Mouse (Mus musculus) Muller cell, postnatal 12 days (primary cell): Measurements from ENCODE around the gene Tenm4.

Source experiments
- DNase-seq: peaks from one replicate; pipeline ENCODE4 v3.0.0-alpha.2; 2015; ENCODE audit errors: inconsistent ontology term

Gene Tenm4

DNA sequence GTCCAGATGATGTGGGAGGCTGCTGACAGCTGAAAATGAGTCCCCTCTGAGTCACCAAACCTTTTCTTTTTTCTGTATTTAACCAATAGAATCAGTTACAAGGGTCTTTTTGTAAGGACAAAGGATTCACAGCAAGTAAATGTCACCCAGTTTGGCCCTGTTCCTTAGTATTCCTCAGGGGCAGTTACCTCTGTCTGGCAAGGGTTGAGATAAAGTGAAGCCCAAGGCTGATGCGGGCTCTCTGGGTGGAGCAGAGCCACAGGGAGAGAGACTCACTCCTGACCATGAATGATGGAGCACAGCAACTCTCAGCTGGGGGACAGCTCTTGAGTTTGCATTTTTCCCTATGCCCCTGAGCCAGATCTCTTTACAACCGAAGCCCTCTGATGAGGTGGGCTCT is 681.7 kb downstream of the Tenm4 start:
- peak; percentile 43 for DNase-seq

DNA sequence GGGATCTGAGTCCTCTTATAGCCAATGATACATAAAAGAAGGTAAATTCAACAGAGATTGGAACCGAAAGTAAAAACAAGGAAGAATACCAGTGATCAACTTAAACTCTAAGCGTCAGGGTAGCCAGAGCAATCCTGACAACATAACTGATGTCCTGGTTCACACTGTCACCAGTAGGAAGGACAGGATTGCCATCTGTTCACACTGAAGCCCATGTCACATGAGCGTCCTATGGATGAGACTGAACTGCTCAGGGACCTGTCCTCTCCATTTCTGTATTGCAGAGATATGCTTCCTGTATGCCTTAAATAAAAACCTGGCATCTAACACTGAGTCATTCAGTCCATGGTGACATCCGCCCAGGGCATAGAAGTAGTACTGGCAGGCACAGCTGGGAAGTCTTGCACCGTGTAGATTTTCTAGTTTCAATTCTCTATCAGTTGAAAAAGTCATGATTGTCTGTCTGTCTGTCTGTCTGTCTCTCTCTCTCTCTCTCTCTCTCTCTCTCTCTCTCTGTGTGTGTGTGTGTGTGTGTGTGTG is 684.9 kb downstream of the Tenm4 start:
- DNase-seq = no peak

DNA sequence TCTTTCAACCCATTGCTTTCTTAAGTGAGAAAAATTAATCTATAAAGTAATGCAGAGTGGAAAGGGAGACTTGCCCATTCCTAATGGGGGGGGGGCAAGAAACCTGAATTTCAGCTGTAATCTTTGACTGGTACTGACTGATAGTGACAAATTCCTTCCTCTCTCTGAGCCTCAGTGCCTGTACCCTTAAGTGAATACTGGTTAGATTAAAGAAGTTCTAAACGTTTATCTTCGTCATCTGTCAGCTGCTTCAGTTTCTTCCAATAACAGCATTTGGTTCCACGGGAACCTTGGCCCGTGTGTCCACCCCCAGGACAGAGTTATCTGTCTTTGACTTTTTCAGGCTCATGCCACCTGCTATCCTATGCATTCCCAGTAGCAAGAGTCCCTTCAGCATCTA is 685.5 kb downstream of the Tenm4 start:
- DNase-seq = no peak

DNA sequence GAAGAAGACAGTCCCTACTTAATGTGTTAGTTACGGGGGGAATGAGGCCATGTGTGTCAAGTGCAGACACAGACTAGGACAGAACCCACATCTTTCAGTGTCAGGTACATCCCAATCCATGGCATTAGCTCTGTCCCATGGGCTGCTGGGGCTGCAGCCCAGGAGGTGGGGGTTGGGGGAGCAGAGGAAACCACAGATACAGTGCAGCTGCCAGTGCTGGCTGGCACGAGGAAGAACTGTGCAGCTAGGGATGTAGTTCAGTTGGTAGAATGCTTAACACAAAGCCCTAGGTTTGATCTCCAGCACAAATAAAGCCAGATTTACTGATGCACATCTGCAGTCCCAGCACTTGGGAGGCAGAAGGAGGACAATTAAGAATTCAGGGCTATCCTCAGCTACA is 688.0 kb downstream of the Tenm4 start:
- no peak for DNase-seq

DNA sequence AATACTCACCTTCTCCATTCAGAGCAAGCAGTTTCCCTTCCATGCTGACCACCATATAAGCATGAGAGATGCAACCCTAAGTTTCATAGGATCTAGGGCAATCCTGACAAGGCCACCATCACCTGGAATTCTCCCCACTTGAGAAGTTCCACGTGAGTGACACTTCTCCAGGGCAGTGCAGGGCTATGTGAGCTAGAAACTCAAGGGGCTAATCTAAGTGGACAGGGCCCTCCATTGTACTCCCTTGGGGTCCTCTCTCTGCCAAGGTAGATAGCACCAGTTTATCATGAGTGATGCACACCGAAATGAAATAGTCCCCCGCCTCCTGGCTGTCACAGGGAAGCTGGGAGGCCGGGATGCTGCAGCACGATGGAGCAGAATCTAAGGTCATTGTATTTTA is 688.6 kb downstream of the Tenm4 start:
- DNase-seq = no peak

DNA sequence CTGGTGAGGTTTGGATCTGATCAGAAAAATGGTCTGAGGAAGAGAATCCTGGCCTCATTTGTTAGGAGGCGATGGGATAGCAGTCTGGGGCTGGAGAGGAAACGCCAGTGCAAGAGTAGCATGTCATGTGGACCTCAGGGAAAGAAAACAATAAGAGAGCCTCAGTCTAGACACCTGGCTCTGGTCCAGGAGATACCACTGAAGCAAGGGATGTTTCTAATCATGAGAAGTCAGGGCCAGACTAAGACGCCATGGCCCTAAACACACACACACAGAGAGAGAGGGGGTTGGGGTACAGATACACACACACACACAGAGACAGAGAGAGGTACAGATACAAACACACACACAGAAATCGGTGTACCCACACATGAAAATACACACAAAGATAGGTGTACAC is 689.6 kb downstream of the Tenm4 start:
- peak; percentile 16 for DNase-seq

DNA sequence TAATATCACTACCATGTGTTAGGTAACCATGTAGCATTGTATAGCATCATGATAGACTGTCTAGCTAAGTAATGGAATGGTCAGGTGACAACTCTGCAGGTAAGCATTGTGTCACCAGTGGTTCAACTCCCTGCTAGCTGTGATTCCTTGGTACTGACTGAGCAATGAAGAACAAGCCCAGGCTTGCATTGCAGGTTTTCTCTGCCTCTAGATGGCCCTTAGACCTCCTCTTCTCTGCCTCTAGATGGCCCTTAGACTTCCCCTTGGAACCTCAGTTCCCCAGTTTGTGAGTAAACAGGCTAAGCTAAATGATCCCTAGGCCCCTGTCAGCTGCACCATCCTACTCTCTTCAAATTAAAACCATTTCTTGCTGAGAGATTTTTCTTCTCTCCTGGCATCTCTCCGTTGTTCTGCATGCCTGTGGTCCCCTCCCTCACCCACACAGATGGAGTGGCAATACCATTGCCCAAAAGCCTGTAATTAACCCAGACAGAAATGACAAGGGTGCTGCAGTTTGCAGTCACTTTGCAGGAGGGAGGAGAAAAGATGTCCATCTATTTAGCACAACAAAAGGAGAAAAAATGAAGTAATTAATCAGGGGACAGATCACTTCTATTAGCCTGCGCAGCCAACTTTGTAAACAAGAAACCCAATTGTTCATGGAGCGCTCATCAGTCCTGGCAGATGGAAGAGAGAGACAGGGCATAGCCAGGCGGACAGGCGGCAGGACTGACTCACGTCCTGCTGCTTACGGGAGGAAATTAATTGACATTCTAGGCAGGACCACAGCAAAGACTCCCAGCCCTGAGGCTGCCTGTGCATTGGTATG is 694.1 kb downstream of the Tenm4 start:
- DNase-seq = peak; percentile 96

DNA sequence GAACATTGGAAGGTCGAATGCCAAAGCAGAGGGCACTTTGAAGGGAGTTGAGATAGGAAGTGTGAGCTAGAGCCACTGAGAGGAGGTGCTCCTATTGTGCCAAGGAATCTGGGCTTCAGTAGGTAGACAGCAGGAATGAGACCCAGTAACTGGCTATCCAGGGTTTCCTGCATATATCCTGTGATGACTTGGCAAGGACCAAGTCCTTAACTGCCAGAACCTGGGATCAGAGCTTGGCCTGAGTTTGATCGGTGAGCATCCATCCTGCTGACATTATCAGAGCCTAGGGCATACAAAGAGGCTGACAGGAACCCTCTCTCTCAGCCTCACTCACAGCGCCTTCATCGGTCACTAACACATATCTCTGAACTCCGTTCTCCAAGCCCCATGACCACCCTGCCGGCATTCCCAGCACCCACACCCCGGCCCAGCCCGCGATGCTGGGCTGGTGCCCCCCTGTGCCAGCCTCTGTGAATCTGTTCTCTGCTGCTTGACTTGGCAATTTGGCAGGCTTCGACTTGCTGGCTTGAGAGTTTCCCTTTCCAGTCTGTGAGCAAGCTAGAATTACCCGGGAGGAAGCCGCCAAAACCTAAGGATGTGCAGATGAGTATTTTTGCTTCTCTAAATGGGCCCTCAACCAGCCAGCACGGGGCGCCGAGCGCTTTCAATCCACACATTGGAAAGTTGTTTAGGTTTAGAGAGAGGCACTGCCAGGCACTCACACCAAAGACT is 698.2 kb downstream of the Tenm4 start:
- DNase-seq = peak; percentile 84

DNA sequence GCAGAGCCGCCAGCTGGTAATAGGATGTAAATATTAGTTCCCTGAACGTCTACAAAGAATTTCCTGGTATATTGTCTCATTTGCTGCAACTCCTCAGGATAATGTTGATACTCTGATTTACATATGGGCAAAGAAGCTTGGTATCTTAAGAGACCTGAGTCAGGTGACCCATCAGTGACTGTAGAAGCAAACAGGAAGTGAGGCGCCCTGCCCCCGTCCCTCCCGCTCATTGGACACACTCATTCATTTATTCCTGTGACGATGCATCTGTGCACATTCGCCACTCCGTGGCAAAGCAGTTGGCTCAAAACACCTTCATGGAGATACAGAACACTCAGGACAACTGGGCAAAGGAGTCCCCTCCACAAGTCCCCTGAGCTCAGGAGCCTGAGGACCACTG is 699.4 kb downstream of the Tenm4 start:
- DNase-seq = no peak

DNA sequence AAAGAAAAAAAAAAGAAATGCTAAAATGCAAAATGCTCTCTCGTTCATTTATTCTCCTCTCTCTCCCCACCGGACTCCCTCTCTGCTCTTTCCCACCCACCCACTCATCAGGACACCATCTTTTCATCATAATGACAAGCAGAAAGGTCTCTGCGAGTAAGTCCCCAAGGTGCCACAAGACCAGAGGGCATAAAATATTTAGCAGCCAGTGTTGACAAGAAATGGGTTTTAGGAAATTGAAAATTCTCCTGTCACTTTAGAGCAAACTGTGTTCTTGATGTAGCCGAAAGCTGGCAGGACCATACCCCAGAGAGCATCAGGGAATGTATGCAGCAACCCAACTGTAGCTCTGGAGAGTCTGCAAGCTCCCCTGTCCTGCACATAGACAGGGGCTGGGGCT is 700.0 kb downstream of the Tenm4 start:
- no peak for DNase-seq

DNA sequence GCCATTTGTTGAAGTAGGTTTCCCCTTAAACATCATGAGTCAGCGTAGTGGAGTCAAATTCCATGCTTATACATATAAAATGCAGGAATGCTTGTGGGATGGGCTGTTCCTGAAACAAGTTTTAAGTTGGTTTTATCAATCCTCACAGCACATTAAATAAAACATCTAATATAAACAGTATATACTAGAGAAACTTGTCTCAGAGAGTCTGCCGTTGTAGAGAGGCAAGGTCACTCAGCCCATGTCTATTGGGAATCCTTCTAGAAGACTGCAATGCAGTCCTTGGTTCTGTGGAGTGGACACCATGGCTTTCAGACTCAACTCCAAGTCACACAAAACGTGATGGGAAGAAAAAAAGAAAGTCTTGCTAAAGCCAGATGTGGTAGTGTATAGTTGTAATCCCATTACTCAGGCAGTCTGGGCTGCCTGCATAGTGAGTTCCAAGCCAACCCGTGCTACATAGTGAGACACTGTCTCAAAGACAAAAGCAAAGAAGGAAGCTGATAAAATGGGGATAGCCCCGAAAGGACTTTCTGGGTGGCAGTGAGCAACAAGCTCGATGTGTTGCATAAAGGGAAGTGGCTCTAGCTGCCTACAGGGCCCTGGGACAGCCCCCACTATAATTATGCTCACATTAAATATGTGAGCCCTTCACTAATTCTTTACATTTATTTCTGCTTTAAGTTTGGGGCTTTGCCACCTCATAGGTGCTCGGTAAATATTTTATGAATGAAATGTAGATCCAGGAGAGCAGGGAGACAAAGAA is 707.6 kb downstream of the Tenm4 start:
- no peak for DNase-seq

DNA sequence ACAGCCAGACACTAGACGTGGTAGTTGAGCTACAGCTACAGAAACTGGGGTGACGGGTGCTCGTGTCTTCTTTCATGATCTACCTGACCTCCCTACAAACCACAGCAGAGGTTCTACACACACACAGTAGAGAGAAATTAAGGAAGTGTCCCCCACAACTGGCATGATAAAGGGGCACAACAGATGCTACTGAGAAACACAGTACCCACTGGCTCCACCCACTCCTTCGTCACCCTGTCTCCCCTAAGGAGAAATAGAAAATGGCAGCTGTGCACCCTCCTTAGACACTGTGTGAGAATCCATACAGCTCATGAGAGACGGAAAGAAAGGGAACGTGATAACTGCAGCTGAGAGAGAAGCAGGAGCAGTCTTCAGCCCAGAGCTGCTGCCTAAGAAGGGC is 708.5 kb downstream of the Tenm4 start:
- no peak for DNase-seq

DNA sequence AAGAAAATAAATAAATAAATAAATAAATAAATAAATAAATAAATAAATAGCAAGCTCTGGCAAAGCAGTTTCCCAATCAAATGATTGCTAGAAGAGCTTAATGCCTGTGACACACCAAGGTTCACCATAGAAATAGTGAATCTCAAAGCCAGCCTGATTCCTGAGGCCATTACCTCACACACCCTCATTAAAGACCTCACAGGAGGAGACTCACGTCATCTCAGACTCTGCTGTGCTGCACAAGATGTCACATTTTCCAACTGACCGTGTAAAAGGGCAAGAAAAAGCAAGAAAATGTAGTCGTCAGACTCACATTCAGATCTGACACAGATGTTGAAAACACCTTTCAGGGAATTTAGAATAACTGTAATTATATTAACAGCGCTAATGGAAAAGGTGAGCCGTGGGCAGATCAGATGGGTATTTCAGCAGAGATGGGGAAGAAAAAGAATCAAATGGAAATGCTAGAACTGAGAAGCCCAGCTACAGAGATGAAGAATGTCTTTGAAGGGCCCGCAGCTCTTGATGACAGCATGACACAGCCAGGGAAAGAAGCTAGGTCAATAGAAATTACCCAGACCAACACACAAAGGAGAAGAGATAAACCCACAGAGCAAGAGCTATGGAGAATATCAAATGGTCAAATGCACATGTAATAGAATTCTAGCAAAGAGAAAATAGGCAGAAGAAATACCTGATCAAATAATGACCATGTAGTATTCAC is 709.3 kb downstream of the Tenm4 start:
- no peak for DNase-seq

DNA sequence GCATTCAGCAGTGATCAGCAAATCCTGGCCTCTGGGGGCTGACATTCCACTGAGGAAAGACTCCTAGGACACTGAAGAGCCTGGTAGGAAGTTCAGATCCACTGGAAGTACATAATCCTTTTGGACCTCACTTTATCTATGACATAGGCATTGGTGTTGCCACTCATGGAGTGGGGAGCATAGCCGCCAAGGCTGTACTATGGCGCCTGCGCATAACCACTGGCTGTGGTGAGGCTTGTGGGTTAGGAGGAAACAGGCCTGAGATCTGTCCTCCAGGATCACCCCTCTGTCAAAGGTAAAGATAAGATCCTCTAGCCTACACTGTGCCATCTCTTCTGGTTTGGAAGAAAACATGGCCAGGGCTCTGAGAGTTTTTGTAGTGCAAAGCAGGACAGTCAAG is 712.3 kb downstream of the Tenm4 start:
- no peak for DNase-seq

DNA sequence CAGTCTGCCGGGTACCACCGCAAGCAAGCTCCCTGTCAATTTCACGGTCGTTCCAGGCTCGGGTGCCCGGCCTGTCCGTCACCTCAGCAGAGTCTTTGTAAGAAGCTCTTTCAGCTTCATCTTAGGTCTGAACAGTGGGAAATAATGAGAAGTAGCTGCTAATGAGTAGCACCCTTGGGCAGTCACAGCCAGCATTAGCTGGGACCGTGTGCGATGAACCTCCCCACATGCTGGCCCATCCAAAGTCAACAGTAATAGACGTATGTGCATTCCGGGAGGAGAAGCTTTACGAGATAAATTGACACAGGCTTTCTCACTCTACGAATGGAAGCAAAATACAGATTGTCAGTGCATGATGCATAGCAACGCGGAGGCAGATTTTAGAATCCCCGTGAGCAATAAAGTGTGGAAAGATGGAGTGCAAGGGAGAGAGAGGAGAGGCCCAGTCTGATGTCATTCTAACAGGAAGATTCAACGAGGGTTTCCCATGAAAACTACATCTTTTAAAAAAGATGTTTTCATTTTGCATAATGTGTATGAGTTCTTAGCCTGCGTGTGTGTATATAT is 716.1 kb downstream of the Tenm4 start:
- no peak for DNase-seq

DNA sequence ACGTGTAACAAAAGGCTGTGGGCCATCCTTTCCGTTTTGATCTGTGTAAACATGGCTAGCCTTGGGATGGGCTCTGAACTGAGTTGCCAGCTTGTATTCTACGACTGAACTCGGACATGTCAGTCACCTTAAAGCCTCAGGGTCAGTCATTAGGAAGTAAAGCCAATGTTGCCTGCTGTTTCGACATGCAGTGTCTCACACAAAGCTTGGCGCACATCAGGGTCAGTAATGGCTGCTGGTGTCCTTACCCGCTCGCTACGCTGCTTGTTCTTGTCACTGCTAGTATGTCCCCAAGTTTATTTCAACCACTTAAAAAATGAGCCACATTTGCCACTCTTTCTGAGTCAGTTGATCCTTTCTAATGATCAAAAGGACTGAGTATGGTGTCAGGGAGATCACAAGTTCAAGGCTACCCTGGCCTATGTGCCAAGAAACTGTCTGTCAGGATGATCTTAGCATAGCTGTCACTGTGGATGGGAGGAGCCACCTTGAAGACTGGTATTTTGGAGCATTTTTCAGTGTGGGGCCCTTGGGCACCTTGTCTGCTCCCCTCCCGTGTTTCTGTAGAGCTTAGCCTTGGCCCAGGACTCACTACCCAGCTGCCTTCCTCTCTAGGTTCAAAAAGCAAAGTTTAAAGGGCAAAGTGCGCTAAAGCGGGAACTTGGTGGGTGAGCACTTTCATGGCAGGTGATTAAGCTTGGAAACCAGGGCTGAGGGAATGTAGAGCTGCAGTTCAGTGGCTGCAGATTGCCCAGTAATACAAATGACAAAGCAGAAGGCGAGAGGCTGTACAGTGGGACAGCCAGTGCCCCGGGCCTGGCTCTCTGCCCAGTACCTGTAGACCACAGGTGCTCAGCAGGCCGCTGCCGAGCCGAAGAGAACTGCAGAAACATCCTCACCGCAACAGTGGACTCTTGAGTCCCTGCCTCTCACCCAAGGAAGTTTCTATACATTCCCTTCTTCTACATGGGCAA is 718.3 kb downstream of the Tenm4 start:
- DNase-seq = no peak

DNA sequence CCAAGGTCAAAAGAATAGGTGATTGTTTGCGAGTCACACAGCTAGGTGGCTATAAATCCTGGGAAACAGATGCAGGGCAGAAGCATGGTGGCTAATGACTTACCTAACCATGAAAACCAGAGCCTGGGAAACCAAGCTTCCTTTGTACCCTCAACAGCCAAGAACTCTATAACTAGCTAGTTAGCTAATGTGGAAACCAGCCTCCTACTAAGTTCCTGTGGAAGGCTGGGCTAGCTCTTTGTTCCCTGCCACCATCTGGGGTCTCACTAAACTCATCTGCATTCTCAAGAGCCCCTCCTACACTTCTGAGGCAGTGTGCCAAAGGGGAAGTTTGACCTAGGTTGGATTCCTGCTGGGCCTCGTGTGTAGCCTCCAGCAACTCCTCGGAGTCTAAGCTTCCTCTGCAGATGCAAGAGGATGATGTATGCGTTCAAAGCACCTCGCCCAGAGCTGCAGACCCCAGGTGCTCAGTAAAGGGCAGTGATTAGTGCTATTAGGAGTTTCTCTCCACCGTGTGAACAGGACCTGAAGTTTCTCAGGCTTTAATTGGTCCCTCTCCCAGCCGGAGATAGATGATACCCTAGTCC is 719.1 kb downstream of the Tenm4 start:
- DNase-seq = no peak

DNA sequence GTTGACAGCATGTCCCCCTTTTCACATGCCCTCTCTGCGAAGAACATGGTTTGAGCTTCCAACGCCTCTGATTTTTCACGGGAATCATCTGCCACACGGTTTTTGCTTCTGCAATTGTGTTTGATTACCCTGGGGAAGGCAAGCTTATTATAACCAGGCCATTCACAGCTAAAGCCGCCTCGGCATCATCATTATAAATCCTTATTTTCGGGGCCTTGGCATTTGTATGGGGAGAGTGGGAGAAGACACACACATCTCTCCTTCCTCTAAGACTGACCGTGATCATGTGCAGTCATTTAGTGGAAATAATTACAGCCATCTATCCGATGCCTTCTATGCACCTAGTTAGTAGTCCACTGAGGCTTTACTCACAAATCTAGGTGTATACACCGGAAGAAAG is 719.9 kb downstream of the Tenm4 start:
- no peak for DNase-seq

DNA sequence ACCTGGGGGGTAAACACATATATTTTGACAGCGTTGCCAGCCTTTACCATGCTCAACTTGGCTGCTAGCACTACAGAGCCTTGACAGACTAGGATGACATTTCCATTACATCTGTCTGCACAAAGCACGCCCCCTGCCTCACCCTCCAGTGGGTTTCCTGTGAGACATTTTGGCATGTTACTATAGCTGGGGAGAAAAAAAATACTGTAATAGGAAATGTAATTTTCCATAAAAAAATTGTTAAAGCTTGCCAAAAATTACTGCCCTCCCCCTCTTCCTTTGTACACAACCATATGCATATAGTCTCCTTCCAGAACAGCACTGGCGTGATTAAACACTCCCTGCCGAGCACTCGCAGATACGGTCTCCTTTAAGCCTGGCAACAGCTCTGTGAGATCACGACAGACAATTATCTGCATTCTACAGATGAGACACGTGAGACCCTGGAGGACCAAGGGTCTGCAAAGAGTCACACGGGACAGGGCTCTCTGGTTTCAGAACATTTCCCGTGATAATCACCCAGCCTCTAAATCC is 728.1 kb downstream of the Tenm4 start:
- DNase-seq = no peak
